Comparison of ENCODE assay signal across 8 mouse cellular contexts in genomic region chr17:62862298-62862999, GRCm38 (mm10). TPM values are rescaled to one million over a fixed set of nuclear protein-coding genes. Genes with fewer than 3 reads are reported as not detected.
DNase-seq lines count a peak whose midpoint lies in the region; ATAC-seq and TF ChIP-seq lines count a peak whose summit lies in the region.

No protein-coding gene starts in this region.

- H3K4me3 ChIP-seq in embryonic facial prominence, embryonic 13.5 days, result no peak overlapping the region
- H3K4me3 ChIP-seq in hindbrain, embryonic 10.5 days, result peak overlapping the region; percentile 28
- no peak overlapping the region for H3K4me3 ChIP-seq in liver, postnatal 0 days (ENCODE audit: low read depth, low read length)
- peak overlapping the region; percentile 17 for H3K4me3 ChIP-seq in stomach, embryonic 16.5 days (replicated peaks; ENCODE audit: low read length)

- no peak for TF ChIP-seq EP300 in liver, postnatal 0 days (IDR thresholded peaks at IDR 0.05; ENCODE audit: low read depth)

- no peak for DNase-seq in frontal cortex, postnatal 25 days (ENCODE audit: low spot score in 2 of 2)
- peak; percentile 27 to 39 for DNase-seq in B cell, adult 2 months
- DNase-seq in hindbrain, embryonic 10.5 days (ENCODE audit: low spot score), result peak; percentile 52
- DNase-seq in liver, postnatal 0 days, result no peak
- DNase-seq in adrenal gland, adult 8-10 months, result no peak

- H3K9me3 ChIP-seq in embryonic facial prominence, embryonic 13.5 days, result no peaks in the 10 kb centered on the region
- H3K9me3 ChIP-seq in hindbrain, embryonic 10.5 days, result peaks cover 3% of the 10 kb centered on the region; the same call in 1 of the 2 replicates
- no peaks in the 10 kb centered on the region for H3K9me3 ChIP-seq in liver, postnatal 0 days (ENCODE audit: low read length)
- no peaks in the 10 kb centered on the region; the same call in 1 of the 2 replicates for H3K9me3 ChIP-seq in stomach, embryonic 16.5 days (replicated peaks; ENCODE audit: control insufficient read depth, low read length)

- TF ChIP-seq CTCF in liver, postnatal 0 days (IDR thresholded peaks at IDR 0.05; ENCODE audit: low read depth), result no peak

- H3K9ac ChIP-seq in embryonic facial prominence, embryonic 13.5 days, result no peak overlapping the region
- H3K9ac ChIP-seq in liver, postnatal 0 days (replicated peaks), result 0 out of 2 replicates have a peak overlapping the region, but pooled peaks have one; percentile 6
- peak overlapping the region; percentile 30 for H3K9ac ChIP-seq in stomach, embryonic 16.5 days (ENCODE audit: low read length)

- peak overlapping the region; percentile 27 for H3K4me2 ChIP-seq in embryonic facial prominence, embryonic 13.5 days
- H3K4me2 ChIP-seq in liver, postnatal 0 days (ENCODE audit: low read depth, low read length), result peak overlapping the region; percentile 42; the same call in 1 of the 2 replicates
- H3K4me2 ChIP-seq in stomach, embryonic 16.5 days (ENCODE audit: low read depth, low read length), result peak overlapping the region; percentile 41

- 26% methylated on average over 12 of the region's 12 CpGs for WGBS in embryonic facial prominence, embryonic 13.5 days
- 34% methylated on average over 12 of the region's 12 CpGs for WGBS in hindbrain, embryonic 10.5 days
- WGBS in liver, postnatal 0 days (ENCODE audit: insufficient replicate concordance), result 27% methylated on average over 12 of the region's 12 CpGs
- 10% methylated on average over 12 of the region's 12 CpGs for WGBS in stomach, embryonic 16.5 days

- H3K36me3 ChIP-seq in embryonic facial prominence, embryonic 13.5 days, result peaks cover 6% of the 10 kb centered on the region
- peaks cover 14% of the 10 kb centered on the region for H3K36me3 ChIP-seq in hindbrain, embryonic 10.5 days
- H3K36me3 ChIP-seq in liver, postnatal 0 days (replicated peaks; ENCODE audit: insufficient read depth, low read length), result no peaks in the 10 kb centered on the region
- H3K36me3 ChIP-seq in stomach, embryonic 16.5 days (ENCODE audit: control insufficient read depth, insufficient read depth, low read length), result no peaks in the 10 kb centered on the region

- peak; percentile 90 for ATAC-seq in frontal cortex, adult (ENCODE audit: low TSS enrichment)
- no peak for ATAC-seq in embryonic facial prominence, embryonic 13.5 days (ENCODE audit: insufficient number of reproducible peaks, insufficient read depth, low FRiP score, low TSS enrichment, low read depth)
- peak; percentile 21; the same call in 1 of the 2 replicates for ATAC-seq in liver, postnatal 0 days
- peak; percentile 92 for ATAC-seq in stomach, embryonic 16.5 days (ENCODE audit: insufficient read depth, low FRiP score)

- H3K27me3 ChIP-seq in embryonic facial prominence, embryonic 13.5 days, result no peaks in the 10 kb centered on the region
- no peaks in the 10 kb centered on the region; the same call in 1 of the 2 replicates for H3K27me3 ChIP-seq in hindbrain, embryonic 10.5 days (ENCODE audit: insufficient read depth, poor library complexity, severe bottlenecking)
- no peaks in the 10 kb centered on the region for H3K27me3 ChIP-seq in liver, postnatal 0 days (ENCODE audit: insufficient read depth, low read length)
- H3K27me3 ChIP-seq in stomach, embryonic 16.5 days (ENCODE audit: control insufficient read depth, insufficient read depth, low read length), result no peaks in the 10 kb centered on the region

- H3K27ac ChIP-seq in embryonic facial prominence, embryonic 13.5 days, result peak overlapping the region; percentile 44; the same call in 1 of the 2 replicates
- peak overlapping the region; percentile 83 for H3K27ac ChIP-seq in hindbrain, embryonic 10.5 days
- H3K27ac ChIP-seq in liver, postnatal 0 days (ENCODE audit: low read depth), result peak overlapping the region; percentile 45; the same call in 1 of the 2 replicates
- H3K27ac ChIP-seq in stomach, embryonic 16.5 days (ENCODE audit: low read length), result peak overlapping the region; percentile 82

- peaks cover 22% of the 10 kb centered on the region for H3K4me1 ChIP-seq in embryonic facial prominence, embryonic 13.5 days
- peaks cover 37% of the 10 kb centered on the region for H3K4me1 ChIP-seq in hindbrain, embryonic 10.5 days (replicated peaks)
- H3K4me1 ChIP-seq in liver, postnatal 0 days (ENCODE audit: insufficient read depth), result no peaks in the 10 kb centered on the region
- peaks cover 21% of the 10 kb centered on the region for H3K4me1 ChIP-seq in stomach, embryonic 16.5 days (ENCODE audit: control insufficient read depth, insufficient read depth, low read length)

RNA-seq across cellular contexts. Expression of gene Efna5, which starts 18.7 kb away (rescaled TPM):
- 109 and 119 TPM in 2 replicates for polyA plus RNA-seq in embryonic facial prominence, embryonic 13.5 days (2015; fragmentation: Nextera tagmentation; extraction: Ambion mirVana)
- 40.5 and 50.5 TPM in 2 replicates for polyA plus RNA-seq in hindbrain, embryonic 10.5 days (2016; fragmentation: Nextera tagmentation; extraction: Ambion mirVana)
- polyA plus RNA-seq in liver, postnatal 0 days (2015; fragmentation: Nextera tagmentation; extraction: Ambion mirVana), result 2.9 and 3.0 TPM in 2 replicates
- polyA plus RNA-seq in stomach, embryonic 16.5 days (2015; fragmentation: Nextera tagmentation; extraction: Ambion mirVana), result 36.9 and 38.8 TPM in 2 replicates
- total RNA-seq in adrenal gland, adult 8-10 months (2022), result 10 to 100 TPM; 13.8 to 20.8 (median 16.9) TPM

Comparison
In these comparisons a context has a peak if more than half of its experiments do, and no peak if none do; other contexts are left out.
1. DNase-seq: peak in B cell, adult 2 months (2 of 2) and hindbrain, embryonic 10.5 days (single experiment); none in frontal cortex, postnatal 25 days (0 of 2), liver, postnatal 0 days (single experiment) and adrenal gland, adult 8-10 months (single experiment).
2. H3K4me3 ChIP-seq: peak in hindbrain, embryonic 10.5 days (single experiment) and stomach, embryonic 16.5 days (single experiment); none in embryonic facial prominence, embryonic 13.5 days (single experiment) and liver, postnatal 0 days (single experiment).
3. Peak in every context shown above with its lines, with median percentiles within 50 percentile points of each other: H3K27ac ChIP-seq and H3K4me2 ChIP-seq.